Mouse (Mus musculus): ENCODE results near the gene Hoxa10. TPM values are rescaled to one million over a fixed set of nuclear protein-coding genes. Genes with fewer than 3 reads are reported as not detected.
A peak's percentile ranks its signal among the peaks of the same experiment; 100 is the strongest.

Hoxa10 gene
- polyA plus RNA-seq, 1 experiment from 2014 or later, result 7.8 TPM

- Histone ChIP-seq H3K27me3 (replicated peaks; ENCODE audit: control insufficient read depth, insufficient read depth, low read length) (peaks cover 94% of the 10 kb centered on the region), H3K9ac (ENCODE audit: low read depth, low read length) (no peak overlapping the region), H3K27ac (ENCODE audit: low read depth, low read length) (no peak overlapping the region), H3K36me3 (ENCODE audit: control insufficient read depth, insufficient read depth) (no peaks in the 10 kb centered on the region), H3K9me3 (ENCODE audit: control insufficient read depth) (no peaks in the 10 kb centered on the region), H3K4me3 (ENCODE audit: low read depth, low read length) (0 out of 2 replicates have a peak overlapping the region, but pooled peaks have one; percentile 38), H3K4me1 (replicated peaks; ENCODE audit: control insufficient read depth, insufficient read depth, low read length) (no peaks in the 10 kb centered on the region; the same call in 1 of the 2 replicates), H3K4me2 (replicated peaks; ENCODE audit: low read depth) (peak overlapping the region; percentile 4; the same call in 1 of the 2 replicates)
- no peak for TF ChIP-seq CTCF (IDR thresholded peaks at IDR 0.05; ENCODE audit: low read depth)
- 28% methylated on average over 14 of the region's 14 CpGs for WGBS
- no peak for ATAC-seq
Observed at GRCm38 (mm10) chr6:52218643-52219215, 21.9 kb downstream of the Hoxa10 start.

- peak overlapping the region; percentile 58 for H3K4me2 ChIP-seq (replicated peaks; ENCODE audit: low read depth)
- H3K4me3 ChIP-seq (ENCODE audit: low read depth, low read length), result peak overlapping the region; percentile 38
- ATAC-seq, result no peak
- no peaks in the 10 kb centered on the region; the same call in 1 of the 2 replicates for H3K4me1 ChIP-seq (replicated peaks; ENCODE audit: control insufficient read depth, insufficient read depth, low read length)
- peaks cover 95% of the 10 kb centered on the region for H3K27me3 ChIP-seq (replicated peaks; ENCODE audit: control insufficient read depth, insufficient read depth, low read length)
- H3K9ac ChIP-seq (ENCODE audit: low read depth, low read length), result no peak overlapping the region
- H3K36me3 ChIP-seq (ENCODE audit: control insufficient read depth, insufficient read depth), result no peaks in the 10 kb centered on the region
- 19% methylated on average over 23 of the region's 23 CpGs for WGBS
- TF ChIP-seq CTCF (IDR thresholded peaks at IDR 0.05; ENCODE audit: low read depth), result no peak
- H3K9me3 ChIP-seq (ENCODE audit: control insufficient read depth), result no peaks in the 10 kb centered on the region
- H3K27ac ChIP-seq (ENCODE audit: low read depth, low read length), result no peak overlapping the region
Observed at GRCm38 (mm10) chr6:52217895-52218642, 22.6 kb downstream of the Hoxa10 start.

- no peak overlapping the region for H3K9ac ChIP-seq (ENCODE audit: low read depth, low read length)
- ATAC-seq, result 0 out of 2 replicates have a peak, but pooled peaks have one; percentile 10
- no peaks in the 10 kb centered on the region for H3K36me3 ChIP-seq (ENCODE audit: control insufficient read depth, insufficient read depth)
- H3K4me3 ChIP-seq (ENCODE audit: low read depth, low read length), result peak overlapping the region; percentile 38
- no peak overlapping the region for H3K27ac ChIP-seq (ENCODE audit: low read depth, low read length)
- H3K4me1 ChIP-seq (replicated peaks; ENCODE audit: control insufficient read depth, insufficient read depth, low read length), result no peaks in the 10 kb centered on the region; the same call in 1 of the 2 replicates
- peak overlapping the region; percentile 58 for H3K4me2 ChIP-seq (replicated peaks; ENCODE audit: low read depth)
- no peaks in the 10 kb centered on the region for H3K9me3 ChIP-seq (ENCODE audit: control insufficient read depth)
- TF ChIP-seq CTCF (IDR thresholded peaks at IDR 0.05; ENCODE audit: low read depth), result no peak
- 1% methylated on average over 24 of the region's 25 CpGs for WGBS
- H3K27me3 ChIP-seq (replicated peaks; ENCODE audit: control insufficient read depth, insufficient read depth, low read length), result peaks cover 95% of the 10 kb centered on the region
Observed at GRCm38 (mm10) chr6:52217459-52217768, 23.2 kb downstream of the Hoxa10 start.

- peak overlapping the region; percentile 23; the same call in 1 of the 2 replicates for H3K27ac ChIP-seq (ENCODE audit: low read depth, low read length)
- ATAC-seq, result no peak
- H3K4me1 ChIP-seq (replicated peaks; ENCODE audit: control insufficient read depth, insufficient read depth, low read length), result no peaks in the 10 kb centered on the region
Observed at GRCm38 (mm10) chr6:52216691-52217458, 23.8 kb downstream of the Hoxa10 start.

GRCm38 (mm10) chr6:52215771-52216535 is 24.7 kb downstream of the Hoxa10 start:
- Histone ChIP-seq H3K27me3 (replicated peaks; ENCODE audit: control insufficient read depth, insufficient read depth, low read length) (peaks cover 95% of the 10 kb centered on the region), H3K36me3 (ENCODE audit: control insufficient read depth, insufficient read depth) (no peaks in the 10 kb centered on the region), H3K4me2 (replicated peaks; ENCODE audit: low read depth) (peak overlapping the region; percentile 58), H3K9me3 (ENCODE audit: control insufficient read depth) (no peaks in the 10 kb centered on the region), H3K27ac (ENCODE audit: low read depth, low read length) (no peak overlapping the region), H3K9ac (ENCODE audit: low read depth, low read length) (no peak overlapping the region), H3K4me3 (ENCODE audit: low read depth, low read length) (peak overlapping the region; percentile 38), H3K4me1 (replicated peaks; ENCODE audit: control insufficient read depth, insufficient read depth, low read length) (no peaks in the 10 kb centered on the region)
- TF ChIP-seq CTCF (IDR thresholded peaks at IDR 0.05; ENCODE audit: low read depth), result no peak
- no peak for ATAC-seq
- 9% methylated on average over 30 of the region's 30 CpGs for WGBS

More at GRCm38 (mm10) chr6:52216691-52217458, 23.8 kb downstream of the Hoxa10 start:
- H3K9ac ChIP-seq (ENCODE audit: low read depth, low read length), result 0 out of 2 replicates have a peak overlapping the region, but pooled peaks have one; percentile 22
- H3K36me3 ChIP-seq (ENCODE audit: control insufficient read depth, insufficient read depth), result no peaks in the 10 kb centered on the region
- no peaks in the 10 kb centered on the region for H3K9me3 ChIP-seq (ENCODE audit: control insufficient read depth)
- no peak for TF ChIP-seq CTCF (IDR thresholded peaks at IDR 0.05; ENCODE audit: low read depth)
- H3K4me3 ChIP-seq (ENCODE audit: low read depth, low read length), result peak overlapping the region; percentile 38
- peaks cover 94% of the 10 kb centered on the region for H3K27me3 ChIP-seq (replicated peaks; ENCODE audit: control insufficient read depth, insufficient read depth, low read length)
- peak overlapping the region; percentile 58 for H3K4me2 ChIP-seq (replicated peaks; ENCODE audit: low read depth)
- WGBS, result 1% methylated on average over 59 of the region's 60 CpGs

Measured in intestine, postnatal 0 days (tissue).